Mouse (Mus musculus) lung, adult 2 months (tissue): ENCODE data around the gene Skint4. TPM values are rescaled to one million over a fixed set of nuclear protein-coding genes. Genes with fewer than 3 reads are reported as not detected.

Source experiments
- DNase-seq: peaks from one replicate; pipeline ENCODE4 v3.0.0; 2022
- H3K4me1 ChIP-seq: fragments of 200-500 bp; 2 replicates; pipeline ENCODE4 v1.6.1; 2011; ENCODE audit warnings: low read length; ENCODE audit not compliant: control insufficient read depth, insufficient read depth
- H3K4me3 ChIP-seq: fragments of 200-500 bp; replicated peaks from 2 replicates; pipeline ENCODE3; 2011; ENCODE audit warnings: low read depth, mild to moderate bottlenecking, control low read depth, low read length; ENCODE audit errors: extremely low read depth
- CTCF ChIP-seq: fragments of 200-500 bp; IDR thresholded peaks from 2 replicates; pipeline ENCODE4 v1.5.1; 2011; ENCODE audit warnings: mild to moderate bottlenecking, low read length, control low read depth; ENCODE audit not compliant: insufficient read depth
- POLR2A ChIP-seq: fragments of 200-500 bp; IDR thresholded peaks from 2 replicates; pipeline ENCODE4 v1.6.1; 2011; ENCODE audit warnings: low read depth, mild to moderate bottlenecking, control low read depth, low read length, borderline replicate concordance; ENCODE audit errors: extremely low read depth
- polyA plus RNA-seq: library from polyadenylated mRNA; depleted of rRNA; stranded (reverse); fragments of >200 nt; gene quantifications from 2 replicates; pipeline ENCODE4 v1.2.3, GENCODE M21; 2012; rRNA removed

The Skint4 gene
- not detected in 2 replicates for polyA plus RNA-seq

DNA sequence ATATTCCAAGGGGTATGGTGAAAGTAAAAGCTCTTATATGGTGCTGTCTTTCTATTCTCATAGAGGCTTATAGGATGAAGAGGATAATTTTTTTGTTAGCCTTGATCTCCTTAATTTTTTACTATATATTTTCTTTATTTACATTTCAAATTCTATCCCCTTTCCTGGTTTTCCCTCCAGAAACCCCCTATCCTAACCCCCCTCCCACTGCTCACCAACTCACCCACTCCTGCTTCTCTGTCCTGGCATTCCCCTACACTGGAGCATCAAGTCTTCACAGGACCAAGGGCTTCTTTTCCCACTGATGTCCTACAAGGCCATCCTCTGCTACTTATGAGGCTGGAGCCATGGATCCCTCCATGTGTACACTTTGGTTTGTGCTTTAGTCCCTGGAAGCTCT is at the start of gene Skint4:
Gene Skint4 (plus strand): TSS at position 301 of the 400 bp plus-strand sequence.
- H3K4me3 ChIP-seq: no peak within 1 kb of the TSS
- TF ChIP-seq POLR2A (no peak), CTCF (no peak)
- no peak for DNase-seq

More for the DNA sequence above, at the start of gene Skint4:
- no peaks in the 10 kb centered on the region for H3K4me1 ChIP-seq

Other genes with a start within 250 kb of the Skint4 start
- 0.29 and 6.5 TPM in 2 replicates for gene Slc5a9, start 169.1 kb upstream of the Skint4 start, polyA plus RNA-seq
- gene Skint8, start 152.6 kb upstream of the Skint4 start, polyA plus RNA-seq: 0.19 TPM in 1 of 2 replicates, not detected in the other
- gene Skint7, start 99.1 kb upstream of the Skint4 start, polyA plus RNA-seq: not detected in 2 replicates
- gene Skint1, start 65.7 kb upstream of the Skint4 start, polyA plus RNA-seq: 0.32 TPM in 1 of 2 replicates, not detected in the other
- gene Skint3, start 160.2 kb downstream of the Skint4 start, polyA plus RNA-seq: 0.38 TPM in 1 of 2 replicates, not detected in the other